Mouse (Mus musculus) olfactory bulb, adult 2 months (tissue): ENCODE results near the gene N4bp2l1.

Experiments used
- CTCF ChIP-seq: fragments of 200-500 bp; IDR thresholded peaks from 2 replicates; pipeline ENCODE4 v1.5.1; 2012; ENCODE audit warnings: low read depth, mild to moderate bottlenecking, low read length, moderate library complexity; ENCODE audit not compliant: insufficient read depth
- POLR2A ChIP-seq: fragments of 200-500 bp; IDR thresholded peaks from 2 replicates; pipeline ENCODE4 v1.6.1; 2012; ENCODE audit warnings: mild to moderate bottlenecking, low read depth, low read length, moderate library complexity; ENCODE audit not compliant: insufficient read depth

DNA sequence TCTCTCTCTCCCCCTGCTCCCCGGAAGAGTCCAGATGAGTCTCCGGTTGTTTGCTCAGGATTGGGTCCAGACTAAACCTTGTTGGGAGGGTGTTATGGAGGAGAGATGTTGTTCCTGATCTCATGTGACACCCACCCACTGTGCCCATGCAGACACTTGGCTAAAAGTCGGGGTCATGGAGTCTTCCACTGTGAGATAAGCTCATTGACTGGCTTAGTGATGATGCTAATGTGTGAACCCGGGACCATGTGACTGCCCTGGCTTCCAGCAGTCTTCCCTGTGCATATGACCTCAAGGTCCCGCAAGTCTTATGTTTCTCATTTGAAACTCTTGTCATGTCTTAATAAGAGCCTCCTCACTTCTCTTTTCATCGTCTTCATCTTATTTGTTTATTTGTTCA, 15.8 kb downstream of the N4bp2l1 start:
- TF ChIP-seq POLR2A, result no peak
- TF ChIP-seq CTCF, result no peak
